Mouse (Mus musculus) neural tube, embryonic 15.5 days (tissue): ENCODE measurements around the gene Lrp4. TPM values are rescaled to one million over a fixed set of nuclear protein-coding genes. Genes with fewer than 3 reads are reported as not detected.

ENCODE experiments used
- ATAC-seq: fragments of 200-750 bp; cut with Nextera tagmentation; 2 replicates; pipeline ENCODE4 v1.8.0; 2017; ENCODE audit warnings: mild to moderate bottlenecking, moderate TSS enrichment, moderate library complexity; ENCODE audit not compliant: low FRiP score
- H3K27ac ChIP-seq: fragments of 300-500 bp; sonication (generic); replicated peaks from 2 replicates; pipeline ENCODE4 v1.5.1; 2015; ENCODE audit warnings: mild to moderate bottlenecking, inconsistent platforms
- H3K27me3 ChIP-seq: fragments of 300-500 bp; sonication (generic); replicated peaks from 2 replicates; pipeline ENCODE4 v1.6.1; 2015; ENCODE audit warnings: inconsistent platforms
- H3K36me3 ChIP-seq: fragments of 300-500 bp; sonication (generic); 2 replicates; pipeline ENCODE4 v1.6.1; 2015; ENCODE audit warnings: inconsistent platforms
- H3K4me1 ChIP-seq: fragments of 300-500 bp; sonication (generic); 2 replicates; pipeline ENCODE4 v1.6.1; 2015; ENCODE audit warnings: inconsistent platforms
- H3K4me2 ChIP-seq: fragments of 300-500 bp; sonication (generic); 2 replicates; pipeline ENCODE4 v1.6.1; 2015; ENCODE audit warnings: inconsistent platforms, mild to moderate bottlenecking, moderate library complexity
- H3K4me3 ChIP-seq: fragments of 300-500 bp; sonication (generic); replicated peaks from 2 replicates; pipeline ENCODE4 v1.5.1; 2015; ENCODE audit warnings: mild to moderate bottlenecking, inconsistent platforms
- H3K9ac ChIP-seq: fragments of 300-500 bp; sonication (generic); replicated peaks from 2 replicates; pipeline ENCODE4 v1.6.1; 2015; ENCODE audit warnings: mild to moderate bottlenecking, inconsistent platforms
- H3K9me3 ChIP-seq: fragments of 300-500 bp; sonication (generic); replicated peaks from 2 replicates; pipeline ENCODE4 v1.6.1; 2016; ENCODE audit warnings: inconsistent platforms
- WGBS: fragments of 180-500 bp; shearing (Covaris S2); methylation state at CpG from one replicate; pipeline ENCODE4 v1.1.7; 2015; ENCODE audit warnings: mixed read lengths; 5-methylcytosine and 5-hydroxymethylcytosine counted together
- polyA plus RNA-seq: library from polyadenylated mRNA; unstranded; fragments of >200 nt; fragmentation: Nextera tagmentation; extraction: Ambion mirVana; gene quantifications from 2 replicates; pipeline ENCODE4 v1.2.1, GENCODE M21; 2015

Gene Lrp4
- polyA plus RNA-seq, 1 experiment from 2014 or later: 7.3 TPM

DNA sequence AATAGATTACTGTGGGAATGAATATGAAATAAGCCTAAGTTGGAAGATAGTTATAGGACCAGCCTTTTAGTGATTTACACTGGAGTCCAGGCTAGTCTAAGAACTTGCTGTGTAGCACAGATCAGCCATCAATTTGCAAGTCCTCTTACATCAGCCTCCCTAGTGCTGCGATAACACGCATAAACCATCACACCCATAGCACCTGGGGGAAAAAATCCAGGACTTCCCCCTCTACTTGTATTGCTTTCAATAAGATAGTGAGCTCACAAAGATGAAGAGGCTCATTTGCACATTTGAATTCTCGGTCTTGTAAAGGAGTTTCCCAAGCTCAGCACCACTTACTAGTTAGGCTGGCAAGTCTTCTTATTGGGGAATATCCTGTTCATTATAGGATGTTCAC, 2.9 kb upstream of the Lrp4 start:
- Histone ChIP-seq H3K9me3 (no peaks in the 10 kb centered on the region), H3K4me1 (peaks cover 26% of the 10 kb centered on the region), H3K4me3 (no peak overlapping the region), H3K36me3 (no peaks in the 10 kb centered on the region), H3K27me3 (no peaks in the 10 kb centered on the region), H3K27ac (no peak overlapping the region), H3K9ac (no peak overlapping the region), H3K4me2 (no peak overlapping the region)
- ATAC-seq: no peak
- WGBS: 89% methylated on average over 3 of the region's 3 CpGs

DNA sequence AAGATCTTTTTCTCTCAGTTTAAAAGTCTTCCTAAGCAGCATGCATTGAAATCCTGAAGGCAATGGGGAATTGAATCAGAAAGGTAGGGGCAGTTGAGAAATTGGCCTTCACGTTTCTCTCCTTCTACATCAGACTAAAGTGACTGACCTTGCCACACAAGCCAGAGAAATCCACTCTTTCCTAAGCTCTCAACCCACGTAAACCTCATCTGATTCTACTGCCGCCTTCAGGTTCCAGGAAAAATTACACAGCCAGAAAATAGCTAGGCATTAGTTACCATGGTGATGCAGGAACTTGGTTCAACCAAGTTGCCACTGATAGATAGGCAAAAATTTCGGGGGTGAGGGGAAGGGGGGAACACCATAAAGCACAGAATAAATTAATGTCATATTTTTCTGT, 1.5 kb upstream of the Lrp4 start:
- 4% methylated on average over 4 of the region's 4 CpGs for WGBS
- no peaks in the 10 kb centered on the region for H3K36me3 ChIP-seq
- no peak overlapping the region for H3K4me3 ChIP-seq
- H3K9ac ChIP-seq: no peak overlapping the region
- no peaks in the 10 kb centered on the region for H3K9me3 ChIP-seq
- H3K4me2 ChIP-seq: no peak overlapping the region
- H3K27me3 ChIP-seq: 0 out of 2 replicates have a peak, but pooled peaks cover 5% of the 10 kb centered on the region
- H3K27ac ChIP-seq: peak overlapping the region; percentile 42; the same call in 1 of the 2 replicates
- peak; percentile 34; the same call in 1 of the 2 replicates for ATAC-seq
- peaks cover 28% of the 10 kb centered on the region for H3K4me1 ChIP-seq

DNA sequence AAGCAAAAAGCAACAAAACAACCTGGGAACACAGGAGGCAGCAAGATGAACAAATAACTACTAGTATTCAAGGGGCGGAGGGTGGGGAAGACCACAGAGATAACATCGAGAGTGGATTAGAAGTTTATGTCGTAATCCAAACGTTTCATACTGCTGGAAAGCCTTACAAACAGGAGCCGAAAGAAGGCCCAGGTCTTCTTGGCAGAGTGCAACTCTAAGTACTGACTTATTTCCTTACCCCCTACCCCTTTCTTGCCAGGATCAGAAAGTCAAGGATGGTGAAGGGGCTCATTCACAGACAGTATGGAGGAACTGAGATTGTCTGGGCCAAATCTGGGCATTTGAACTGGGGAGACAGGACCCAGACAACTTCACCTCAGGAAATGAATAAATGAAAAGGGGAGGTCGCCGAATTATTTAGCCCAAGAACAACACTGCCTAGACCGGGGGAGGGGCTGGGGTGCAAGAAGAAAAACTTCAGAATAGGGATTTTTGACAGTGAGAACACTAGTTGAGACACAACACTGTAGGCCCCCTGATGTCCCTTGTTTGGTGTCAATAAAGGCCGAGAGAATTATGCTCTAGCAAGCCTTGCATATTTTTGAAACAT, 715 bp upstream of the Lrp4 start:
- H3K9me3 ChIP-seq: no peaks in the 10 kb centered on the region
- H3K36me3 ChIP-seq: no peaks in the 10 kb centered on the region
- H3K4me1 ChIP-seq: peaks cover 28% of the 10 kb centered on the region
- peak overlapping the region; percentile 95 for H3K4me2 ChIP-seq
- H3K4me3 ChIP-seq: peak overlapping the region; percentile 58
- 0 out of 2 replicates have a peak, but pooled peaks cover 5% of the 10 kb centered on the region for H3K27me3 ChIP-seq
- 0 out of 2 replicates have a peak overlapping the region, but pooled peaks have one; percentile 62 for H3K9ac ChIP-seq
- no peak for ATAC-seq
- WGBS: 42% methylated on average over 9 of the region's 9 CpGs
- H3K27ac ChIP-seq: no peak overlapping the region; the same call in 1 of the 2 replicates

DNA sequence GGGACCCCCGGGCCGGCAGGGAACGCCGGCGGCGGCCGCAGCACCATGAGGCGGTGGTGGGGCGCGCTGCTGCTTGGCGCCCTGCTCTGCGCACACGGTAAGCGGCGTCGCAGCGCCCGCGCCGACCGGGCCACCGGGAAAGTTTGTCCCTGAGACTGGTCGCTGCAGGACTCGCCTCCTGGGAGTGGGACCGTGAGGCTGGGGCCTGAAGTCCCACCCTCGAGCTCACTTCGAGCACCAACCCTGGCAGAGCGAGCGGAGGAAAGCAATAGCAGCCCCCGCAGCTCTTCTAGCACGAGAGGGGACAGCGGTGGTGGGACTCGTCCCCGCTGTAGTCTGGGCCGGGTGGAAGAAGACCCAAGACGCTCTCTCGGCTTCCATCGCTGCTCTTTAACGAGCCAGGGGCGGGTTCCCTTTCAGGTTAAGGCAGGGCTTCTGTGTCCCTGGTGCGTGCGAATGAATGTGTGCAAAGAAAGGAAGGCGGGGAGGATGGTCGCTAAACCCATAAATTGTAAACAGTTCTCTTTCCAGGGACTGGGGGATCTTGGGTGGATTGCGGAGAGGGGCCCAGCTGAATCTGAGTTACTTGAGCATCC, 443 bp downstream of the Lrp4 start:
- Histone ChIP-seq H3K4me1 (peaks cover 36% of the 10 kb centered on the region), H3K36me3 (no peaks in the 10 kb centered on the region), H3K9ac (peak overlapping the region; percentile 62), H3K4me2 (peak overlapping the region; percentile 95), H3K27me3 (0 out of 2 replicates have a peak, but pooled peaks cover 5% of the 10 kb centered on the region), H3K4me3 (peak overlapping the region; percentile 58), H3K27ac (peak overlapping the region; percentile 78), H3K9me3 (no peaks in the 10 kb centered on the region)
- peak; percentile 13 for ATAC-seq
- under 1% methylated on average over 45 of the region's 45 CpGs for WGBS

DNA sequence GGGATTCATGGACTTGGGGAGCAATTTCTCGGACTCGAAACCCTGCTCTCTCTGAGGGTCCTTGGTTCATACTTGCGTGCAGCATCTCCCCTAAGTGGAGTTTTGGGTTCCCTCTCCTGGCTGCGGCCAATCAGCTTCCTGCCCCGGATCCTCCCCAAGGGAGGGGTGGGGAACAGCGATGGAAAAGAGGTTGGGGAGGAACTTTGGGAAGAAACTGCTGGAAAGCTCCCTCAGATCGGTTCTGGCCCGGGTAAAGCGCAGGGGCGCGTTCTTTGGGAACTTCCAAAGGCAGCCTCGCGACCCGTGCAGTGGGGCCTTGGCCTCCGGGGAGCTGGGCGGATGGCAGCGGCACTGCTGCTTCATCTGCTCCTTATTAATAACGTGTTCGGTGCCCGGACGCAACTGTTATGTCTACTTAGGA, 951 bp downstream of the Lrp4 start:
- Histone ChIP-seq H3K4me3 (peak overlapping the region; percentile 58), H3K36me3 (no peaks in the 10 kb centered on the region), H3K4me2 (peak overlapping the region; percentile 95), H3K9ac (peak overlapping the region; percentile 62), H3K9me3 (no peaks in the 10 kb centered on the region), H3K27ac (peak overlapping the region; percentile 78), H3K4me1 (peaks cover 41% of the 10 kb centered on the region), H3K27me3 (0 out of 2 replicates have a peak, but pooled peaks cover 5% of the 10 kb centered on the region)
- under 1% methylated on average over 21 of the region's 21 CpGs for WGBS
- ATAC-seq: no peak

DNA sequence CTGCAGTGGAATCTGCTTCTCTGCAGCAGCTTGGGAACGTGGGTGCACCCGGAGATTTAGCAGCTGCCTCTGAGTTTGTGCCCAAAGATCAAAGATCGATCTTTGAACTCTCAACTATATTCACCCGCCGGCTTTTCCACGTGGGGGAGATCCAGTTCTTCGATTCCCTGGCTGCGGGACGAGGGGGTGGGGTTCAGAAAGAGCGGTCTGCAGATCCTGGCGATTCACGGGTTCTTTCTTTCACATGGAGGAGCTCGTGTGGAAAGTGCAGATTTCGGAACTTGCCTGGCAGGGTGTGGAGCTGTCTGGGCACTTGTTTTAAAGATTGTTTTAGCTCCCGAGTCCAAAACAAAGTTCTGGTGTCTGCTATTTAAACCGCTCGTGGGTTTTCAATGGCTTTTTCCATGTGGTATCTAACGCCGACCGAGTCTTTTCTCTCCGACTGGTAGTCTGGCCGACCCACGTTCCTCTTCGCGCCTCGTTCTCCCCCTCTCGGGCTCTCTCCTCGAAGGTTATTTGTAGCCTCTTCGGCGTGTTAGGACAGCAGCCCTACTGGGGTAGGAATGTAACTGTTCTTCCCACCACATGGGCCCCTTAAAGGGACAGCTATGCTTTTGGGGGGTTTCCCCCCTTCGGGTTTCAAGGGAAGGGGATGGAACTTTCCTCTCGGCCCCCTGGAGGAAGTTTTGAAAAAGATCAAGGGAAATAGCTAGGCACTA, 1.5 kb downstream of the Lrp4 start:
- no peaks in the 10 kb centered on the region for H3K36me3 ChIP-seq
- no peak for ATAC-seq
- H3K27ac ChIP-seq: peak overlapping the region; percentile 78
- under 1% methylated on average over 32 of the region's 32 CpGs for WGBS
- no peaks in the 10 kb centered on the region for H3K9me3 ChIP-seq
- peak overlapping the region; percentile 58 for H3K4me3 ChIP-seq
- 0 out of 2 replicates have a peak, but pooled peaks cover 5% of the 10 kb centered on the region for H3K27me3 ChIP-seq
- H3K4me2 ChIP-seq: peak overlapping the region; percentile 95
- peak overlapping the region; percentile 62 for H3K9ac ChIP-seq
- H3K4me1 ChIP-seq: peaks cover 43% of the 10 kb centered on the region

DNA sequence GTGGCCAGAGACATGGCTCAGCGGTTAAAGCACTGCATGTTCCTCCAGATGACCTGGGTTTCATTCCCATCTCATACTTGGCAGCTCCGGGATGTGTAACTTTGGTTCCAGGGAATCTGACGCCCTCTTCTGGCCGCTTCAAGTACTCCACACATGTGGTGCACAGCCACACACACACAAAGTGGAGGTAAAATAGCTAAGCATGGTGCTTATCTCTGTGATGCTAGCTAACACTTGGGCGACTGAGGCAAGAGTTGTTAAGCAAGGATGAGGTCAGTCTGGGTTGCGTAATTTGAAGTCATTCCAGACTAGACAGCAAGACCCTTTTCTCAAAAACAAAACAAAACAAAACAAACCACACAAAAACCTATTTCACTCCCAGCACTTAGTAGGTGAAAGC, 2.8 kb downstream of the Lrp4 start:
- Histone ChIP-seq H3K9me3 (no peaks in the 10 kb centered on the region), H3K27ac (no peak overlapping the region), H3K4me3 (no peak overlapping the region), H3K4me2 (0 out of 2 replicates have a peak overlapping the region, but pooled peaks have one; percentile 95), H3K4me1 (peaks cover 43% of the 10 kb centered on the region), H3K36me3 (no peaks in the 10 kb centered on the region), H3K9ac (no peak overlapping the region), H3K27me3 (0 out of 2 replicates have a peak, but pooled peaks cover 5% of the 10 kb centered on the region)
- no peak for ATAC-seq
- WGBS: 93% methylated on average over 6 of the region's 6 CpGs

DNA sequence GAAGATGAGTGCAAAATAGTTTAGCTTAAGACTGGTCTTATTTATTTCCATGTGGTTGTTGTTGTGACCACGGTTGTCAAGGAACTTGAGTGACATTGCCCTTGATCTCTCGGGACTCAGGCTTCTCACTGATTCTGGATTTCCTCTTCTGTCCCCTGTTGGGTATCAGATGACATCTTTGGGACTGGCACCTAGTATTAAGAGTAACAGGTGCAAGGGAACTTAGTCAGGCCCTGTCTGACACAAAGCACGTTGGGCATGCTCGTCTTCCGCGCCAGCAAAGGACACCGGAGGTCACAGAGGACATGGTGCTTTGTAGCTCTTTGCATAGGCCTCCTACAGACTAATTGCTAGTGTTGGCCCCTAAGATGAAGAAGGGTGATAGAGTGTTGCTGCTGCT, 3.5 kb downstream of the Lrp4 start:
- no peak for ATAC-seq
- H3K4me3 ChIP-seq: no peak overlapping the region
- 0 out of 2 replicates have a peak, but pooled peaks cover 5% of the 10 kb centered on the region for H3K27me3 ChIP-seq
- H3K9me3 ChIP-seq: no peaks in the 10 kb centered on the region
- no peak overlapping the region for H3K9ac ChIP-seq
- no peaks in the 10 kb centered on the region for H3K36me3 ChIP-seq
- no peak overlapping the region for H3K4me2 ChIP-seq
- H3K4me1 ChIP-seq: peaks cover 43% of the 10 kb centered on the region
- 51% methylated on average over 7 of the region's 7 CpGs for WGBS
- H3K27ac ChIP-seq: no peak overlapping the region

DNA sequence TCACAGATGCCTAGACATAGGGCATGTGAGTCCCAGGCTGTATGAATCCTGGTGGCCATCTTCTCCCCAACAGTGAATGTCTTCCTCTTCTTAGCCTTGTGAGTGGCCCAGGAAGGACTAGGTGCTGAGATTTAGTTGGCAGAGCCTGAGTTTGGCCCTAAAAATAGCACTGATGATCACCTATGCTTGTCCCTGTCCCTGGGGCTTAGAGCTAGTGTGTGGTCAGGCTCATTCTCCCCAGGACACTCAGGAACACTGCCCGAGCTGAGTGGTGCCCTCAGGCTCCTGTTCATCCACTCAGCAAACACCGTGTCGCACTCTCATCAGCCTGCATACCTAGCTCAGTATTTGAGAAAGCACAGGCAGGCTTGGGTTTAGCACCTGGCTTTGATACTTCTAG, 4.0 kb downstream of the Lrp4 start:
- no peaks in the 10 kb centered on the region for H3K9me3 ChIP-seq
- H3K9ac ChIP-seq: no peak overlapping the region
- H3K4me3 ChIP-seq: no peak overlapping the region
- H3K27me3 ChIP-seq: 0 out of 2 replicates have a peak, but pooled peaks cover 5% of the 10 kb centered on the region
- 44% methylated on average over 3 of the region's 3 CpGs for WGBS
- no peaks in the 10 kb centered on the region for H3K36me3 ChIP-seq
- H3K27ac ChIP-seq: no peak overlapping the region
- peak overlapping the region; percentile 17; the same call in 1 of the 2 replicates for H3K4me2 ChIP-seq
- ATAC-seq: no peak
- H3K4me1 ChIP-seq: peaks cover 43% of the 10 kb centered on the region

DNA sequence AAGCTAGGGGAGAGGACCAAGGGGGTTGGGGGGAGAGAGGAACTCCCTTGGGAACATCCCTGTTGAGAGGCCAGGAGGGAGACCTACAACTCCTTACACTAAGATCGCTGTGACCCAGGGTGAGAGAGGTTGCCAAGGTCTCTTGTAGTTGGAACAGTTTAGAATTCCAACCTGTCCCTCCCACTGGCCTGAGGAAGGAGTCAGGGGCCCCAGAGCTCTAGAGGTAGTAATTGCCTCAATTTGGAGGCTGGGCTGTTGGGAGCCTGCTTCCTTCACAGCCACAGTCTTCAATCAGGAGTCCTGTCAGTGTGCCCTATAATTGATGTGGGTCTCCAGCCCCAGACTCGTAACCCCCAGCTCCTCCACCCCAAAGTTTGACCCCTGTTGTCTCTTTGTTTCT, 4.9 kb downstream of the Lrp4 start:
- Histone ChIP-seq H3K4me1 (peaks cover 39% of the 10 kb centered on the region), H3K27me3 (0 out of 2 replicates have a peak, but pooled peaks cover 5% of the 10 kb centered on the region), H3K9ac (no peak overlapping the region), H3K4me2 (peak overlapping the region; percentile 51), H3K27ac (no peak overlapping the region), H3K36me3 (no peaks in the 10 kb centered on the region), H3K9me3 (no peaks in the 10 kb centered on the region), H3K4me3 (0 out of 2 replicates have a peak overlapping the region, but pooled peaks have one; percentile 5)
- 13% methylated on average over 2 of the region's 2 CpGs for WGBS
- ATAC-seq: no peak

DNA sequence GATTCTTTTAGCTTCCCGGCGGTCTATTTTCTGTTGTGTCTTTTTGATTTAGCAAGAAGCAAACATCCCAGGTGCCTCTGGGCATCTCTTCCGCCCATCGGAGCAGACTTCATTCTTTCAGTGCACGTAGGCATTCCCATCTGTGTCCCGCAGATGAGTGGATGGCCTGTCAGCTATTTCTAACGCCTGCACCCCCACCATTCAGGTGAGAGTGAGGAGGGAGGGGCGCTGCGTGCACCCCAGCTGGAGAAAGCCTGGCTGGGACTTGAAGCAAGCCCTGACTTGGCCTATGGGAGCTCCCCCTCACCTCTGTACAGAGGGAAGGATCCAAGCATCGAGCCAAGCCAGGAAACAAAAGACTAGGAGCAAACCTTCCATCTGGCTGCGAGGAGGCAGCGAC, 5.4 kb downstream of the Lrp4 start:
- Histone ChIP-seq H3K4me3 (0 out of 2 replicates have a peak overlapping the region, but pooled peaks have one; percentile 5), H3K9ac (peak overlapping the region; percentile 28; the same call in 1 of the 2 replicates), H3K27ac (no peak overlapping the region), H3K4me1 (peaks cover 39% of the 10 kb centered on the region), H3K27me3 (0 out of 2 replicates have a peak, but pooled peaks cover 5% of the 10 kb centered on the region), H3K4me2 (peak overlapping the region; percentile 51), H3K9me3 (no peaks in the 10 kb centered on the region), H3K36me3 (no peaks in the 10 kb centered on the region)
- WGBS: 3% methylated on average over 12 of the region's 12 CpGs
- ATAC-seq: peak; percentile 28; the same call in 1 of the 2 replicates
